In genomic region chr2:102934834-102935233, GRCm38 (mm10) we compare ENCODE assay signal across 17 mouse cellular contexts.
"Had no signal": no experiment of that assay in that cellular context is flagged by ENCODE, and none has a peak within 500 bp of the region (broad histone marks: within the 10 kb centered on the region; RNA-seq: fewer than 3 reads in every experiment).

No protein-coding gene starts in this region.

- H3K4me1 ChIP-seq: neural tube, embryonic 12.5 days; neural tube, embryonic 15.5 days; stomach, embryonic 15.5 days had no signal

- H3K27ac ChIP-seq: neural tube, embryonic 12.5 days; neural tube, embryonic 13.5 days; neural tube, embryonic 15.5 days; stomach, embryonic 15.5 days; stomach, postnatal 0 days had no signal

- DNase-seq: retina, postnatal 1 day; right cerebral cortex, adult 18-20 months; right cerebral cortex, postnatal 14 days; right cerebral cortex, postnatal 25 days; right cerebral cortex, postnatal 4 days; spleen, adult 18-20 months; thymus, adult 18-20 months; thymus, adult 2 months; thymus, postnatal 14 days; thymus, postnatal 25 days; thymus, postnatal 36 days; thymus, postnatal 4 days had no signal

- H3K4me2 ChIP-seq: neural tube, embryonic 12.5 days; neural tube, embryonic 13.5 days; neural tube, embryonic 15.5 days; stomach, embryonic 15.5 days had no signal

- H3K27me3 ChIP-seq: neural tube, embryonic 12.5 days; neural tube, embryonic 13.5 days; neural tube, embryonic 15.5 days; stomach, embryonic 15.5 days had no signal

- H3K4me3 ChIP-seq: neural tube, embryonic 12.5 days; neural tube, embryonic 13.5 days; neural tube, embryonic 15.5 days; stomach, embryonic 15.5 days had no signal

- H3K9me3 ChIP-seq: neural tube, embryonic 12.5 days; neural tube, embryonic 13.5 days; neural tube, embryonic 15.5 days; stomach, embryonic 15.5 days had no signal

- H3K36me3 ChIP-seq: neural tube, embryonic 12.5 days; neural tube, embryonic 13.5 days; neural tube, embryonic 15.5 days; stomach, embryonic 15.5 days had no signal

- H3K9ac ChIP-seq: neural tube, embryonic 12.5 days; neural tube, embryonic 13.5 days; neural tube, embryonic 15.5 days; stomach, embryonic 15.5 days had no signal
